Mouse (Mus musculus): ENCODE results near the gene Psmd11. TPM values are rescaled to one million over a fixed set of nuclear protein-coding genes. Genes with fewer than 3 reads are reported as not detected.

The Psmd11 gene
- polyA plus RNA-seq, 1 experiment from 2014 or later = 252 TPM

DNA sequence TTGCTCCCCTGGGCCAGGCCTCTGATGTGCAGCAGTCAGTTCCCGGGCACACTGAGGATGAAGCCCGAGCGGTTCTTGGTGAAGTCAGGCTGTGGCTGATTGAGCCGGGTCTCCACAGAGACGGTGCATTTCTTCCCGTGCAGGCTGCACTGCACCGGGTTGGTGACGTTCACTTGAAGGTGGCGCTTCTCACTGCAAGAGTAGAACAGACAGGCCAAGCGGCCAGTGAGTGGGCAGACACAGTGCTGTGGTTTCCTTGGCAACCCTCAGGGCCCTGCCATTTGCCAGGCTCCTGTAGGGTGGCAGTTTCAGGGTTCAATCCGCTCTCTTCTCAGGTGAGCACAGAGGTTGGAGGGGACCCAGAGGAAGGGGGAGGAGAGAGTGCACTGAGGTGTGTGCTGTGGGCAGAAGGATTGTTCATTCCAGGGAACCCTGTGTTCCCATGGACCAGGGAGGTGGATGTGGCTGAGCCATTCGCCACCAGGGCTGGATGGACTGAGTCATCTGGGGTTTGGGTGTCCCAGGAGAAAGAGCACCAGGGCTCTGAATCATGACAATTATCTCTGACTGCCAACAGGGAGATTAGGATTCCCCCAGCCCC, 55.9 kb downstream of the Psmd11 start:
- no peak overlapping the region for H3K4me3 ChIP-seq (replicated peaks)
- H3K36me3 ChIP-seq = no peaks in the 10 kb centered on the region
- H3K9me3 ChIP-seq = no peaks in the 10 kb centered on the region
- H3K4me1 ChIP-seq = 0 out of 2 replicates have a peak, but pooled peaks cover 4% of the 10 kb centered on the region
- H3K9ac ChIP-seq = no peak overlapping the region
- no peak overlapping the region for H3K27ac ChIP-seq
- WGBS = 49% methylated on average over 12 of the region's 12 CpGs
- ATAC-seq (ENCODE audit: insufficient read depth, low FRiP score, low read depth) = no peak
- H3K27me3 ChIP-seq (replicated peaks) = no peaks in the 10 kb centered on the region
- no peak overlapping the region for H3K4me2 ChIP-seq

DNA sequence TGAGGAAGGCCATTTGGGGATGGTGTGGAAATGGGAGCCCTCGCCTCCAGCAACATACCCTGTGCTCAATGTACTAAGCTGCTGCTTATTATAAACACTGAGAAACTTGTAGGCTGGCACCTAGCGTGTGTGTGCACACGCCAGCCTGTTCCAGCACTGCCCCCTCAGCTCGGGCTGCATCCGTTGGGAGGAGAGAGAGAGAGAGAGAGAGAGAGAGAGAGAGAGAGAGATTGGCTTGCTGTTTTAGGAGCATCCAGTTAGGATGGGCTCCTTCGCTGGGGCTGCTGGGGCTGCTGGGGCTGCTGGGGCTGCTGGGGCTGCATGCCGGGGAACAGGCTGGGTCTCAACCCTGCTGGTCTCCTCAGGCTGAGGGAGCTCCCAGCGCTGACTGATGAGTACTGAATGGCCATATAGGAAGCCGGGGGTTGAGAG, 56.7 kb downstream of the Psmd11 start:
- H3K36me3 ChIP-seq = no peaks in the 10 kb centered on the region
- no peak overlapping the region for H3K9ac ChIP-seq
- H3K4me2 ChIP-seq = no peak overlapping the region
- H3K4me1 ChIP-seq = 0 out of 2 replicates have a peak, but pooled peaks cover 4% of the 10 kb centered on the region
- H3K4me3 ChIP-seq (replicated peaks) = no peak overlapping the region
- H3K27me3 ChIP-seq (replicated peaks) = no peaks in the 10 kb centered on the region
- no peak for ATAC-seq (ENCODE audit: insufficient read depth, low FRiP score, low read depth)
- no peak overlapping the region for H3K27ac ChIP-seq
- no peaks in the 10 kb centered on the region for H3K9me3 ChIP-seq
- WGBS = 71% methylated on average over 9 of the region's 9 CpGs

DNA sequence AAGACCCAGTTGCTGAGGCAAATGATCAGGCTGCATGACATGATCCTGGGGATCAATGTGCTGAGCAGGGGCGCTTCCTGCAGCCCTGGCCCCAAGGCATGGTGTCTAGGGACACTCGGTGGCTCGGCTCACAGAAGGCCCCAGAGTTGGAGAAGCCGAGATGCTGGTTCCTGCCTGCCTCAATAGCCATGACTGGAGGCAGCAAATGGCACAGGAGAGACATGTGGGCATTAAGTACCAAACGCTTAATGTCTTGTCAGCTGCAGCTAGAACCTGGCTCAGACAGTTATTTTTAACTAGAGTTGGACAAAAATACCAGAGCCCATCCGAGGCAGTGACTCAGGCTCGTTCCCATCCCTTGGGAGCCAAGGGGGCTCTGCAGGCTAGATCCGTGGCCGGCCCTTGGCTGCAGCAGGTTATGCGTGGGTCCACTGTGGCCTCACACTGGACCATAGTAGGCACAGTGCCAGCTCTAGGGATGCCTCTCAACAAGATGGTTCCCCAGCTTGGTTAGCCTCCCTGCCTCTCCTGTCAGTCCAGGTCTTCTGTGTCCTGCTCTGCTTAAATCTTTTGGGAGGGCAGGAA, 57.3 kb downstream of the Psmd11 start:
- no peak overlapping the region for H3K27ac ChIP-seq
- no peaks in the 10 kb centered on the region for H3K9me3 ChIP-seq
- H3K4me1 ChIP-seq = 0 out of 2 replicates have a peak, but pooled peaks cover 4% of the 10 kb centered on the region
- no peaks in the 10 kb centered on the region for H3K27me3 ChIP-seq (replicated peaks)
- 80% methylated on average over 10 of the region's 10 CpGs for WGBS
- H3K36me3 ChIP-seq = no peaks in the 10 kb centered on the region
- H3K9ac ChIP-seq = no peak overlapping the region
- H3K4me3 ChIP-seq (replicated peaks) = no peak overlapping the region
- no peak for ATAC-seq (ENCODE audit: insufficient read depth, low FRiP score, low read depth)
- H3K4me2 ChIP-seq = no peak overlapping the region

DNA sequence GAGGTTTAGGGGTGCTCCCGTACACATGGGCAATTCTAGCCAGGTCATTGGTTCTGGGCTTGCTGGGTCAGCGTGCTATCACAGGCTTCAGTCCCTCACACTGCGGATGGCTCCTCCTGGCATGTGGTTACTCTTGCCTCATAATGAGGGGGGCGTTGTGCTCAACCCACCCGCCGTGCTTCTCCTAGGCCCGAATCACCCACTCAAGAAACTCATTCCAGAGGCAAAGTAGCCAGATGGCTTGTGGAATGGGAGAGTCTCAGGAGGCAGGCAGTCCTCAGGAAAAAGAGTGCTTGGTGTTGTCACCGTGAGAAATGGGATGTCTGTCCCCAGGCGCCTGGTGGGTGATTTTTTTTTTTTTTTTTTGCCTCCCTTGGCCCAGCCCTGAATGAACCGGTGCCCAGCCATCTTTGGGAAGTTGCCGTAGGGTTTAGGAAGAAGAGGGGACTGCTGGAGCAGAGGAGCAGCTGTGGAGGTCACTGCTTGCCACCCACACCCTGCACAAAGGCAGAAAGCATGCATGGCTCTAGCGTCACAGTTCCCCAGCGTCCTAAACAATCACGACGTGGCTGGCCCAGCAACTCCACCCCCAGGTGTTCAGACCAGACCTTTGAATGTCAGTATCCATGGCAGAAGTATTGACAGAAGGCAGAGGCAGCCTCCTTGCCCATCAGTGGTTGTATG, 59.6 kb downstream of the Psmd11 start:
- Histone ChIP-seq H3K9ac (no peak overlapping the region), H3K36me3 (no peaks in the 10 kb centered on the region), H3K27ac (no peak overlapping the region), H3K4me3 (replicated peaks) (no peak overlapping the region), H3K4me1 (0 out of 2 replicates have a peak, but pooled peaks cover 4% of the 10 kb centered on the region), H3K27me3 (replicated peaks) (no peaks in the 10 kb centered on the region), H3K9me3 (no peaks in the 10 kb centered on the region), H3K4me2 (no peak overlapping the region)
- ATAC-seq (ENCODE audit: insufficient read depth, low FRiP score, low read depth) = no peak
- WGBS = 75% methylated on average over 15 of the region's 15 CpGs

DNA sequence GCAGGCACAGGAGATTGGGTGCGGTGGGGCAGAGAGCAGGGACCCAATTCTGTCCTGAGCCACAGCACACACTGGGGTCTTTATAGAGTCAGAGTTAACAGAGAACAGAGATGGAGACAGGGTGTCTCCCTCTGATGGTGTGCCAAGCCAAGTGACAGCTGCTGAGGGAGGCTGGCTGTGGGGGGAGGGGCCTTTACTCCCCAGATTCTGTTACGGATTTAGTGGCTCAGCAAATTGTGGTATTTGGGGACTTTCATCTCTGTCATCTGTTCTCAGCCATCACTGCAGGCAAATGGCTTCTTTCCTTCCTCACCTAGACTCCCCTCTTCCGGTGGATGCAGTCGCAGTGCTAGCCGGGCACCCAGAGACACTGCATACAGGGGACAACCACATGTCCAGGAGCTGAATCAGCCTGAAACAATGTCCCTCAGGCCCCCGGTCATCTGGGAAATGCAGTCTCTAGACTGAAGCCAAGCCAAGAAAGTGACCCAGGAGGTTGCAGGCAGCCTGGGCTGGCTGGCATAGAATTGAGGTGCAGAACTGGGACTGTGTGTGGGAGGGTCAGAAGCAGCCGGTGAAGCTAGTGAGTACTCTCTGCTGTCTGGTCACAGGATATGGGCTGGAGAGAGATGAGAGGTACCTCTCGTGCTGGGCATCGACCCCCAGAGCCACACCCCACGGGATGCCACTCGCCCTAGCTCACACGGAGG, 60.9 kb downstream of the Psmd11 start:
- no peak overlapping the region for H3K9ac ChIP-seq
- 0 out of 2 replicates have a peak, but pooled peaks cover 4% of the 10 kb centered on the region for H3K4me1 ChIP-seq
- 63% methylated on average over 12 of the region's 12 CpGs for WGBS
- no peak overlapping the region for H3K4me3 ChIP-seq (replicated peaks)
- ATAC-seq (ENCODE audit: insufficient read depth, low FRiP score, low read depth) = no peak
- H3K36me3 ChIP-seq = no peaks in the 10 kb centered on the region
- H3K9me3 ChIP-seq = no peaks in the 10 kb centered on the region
- H3K27ac ChIP-seq = no peak overlapping the region
- no peaks in the 10 kb centered on the region for H3K27me3 ChIP-seq (replicated peaks)
- no peak overlapping the region for H3K4me2 ChIP-seq

DNA sequence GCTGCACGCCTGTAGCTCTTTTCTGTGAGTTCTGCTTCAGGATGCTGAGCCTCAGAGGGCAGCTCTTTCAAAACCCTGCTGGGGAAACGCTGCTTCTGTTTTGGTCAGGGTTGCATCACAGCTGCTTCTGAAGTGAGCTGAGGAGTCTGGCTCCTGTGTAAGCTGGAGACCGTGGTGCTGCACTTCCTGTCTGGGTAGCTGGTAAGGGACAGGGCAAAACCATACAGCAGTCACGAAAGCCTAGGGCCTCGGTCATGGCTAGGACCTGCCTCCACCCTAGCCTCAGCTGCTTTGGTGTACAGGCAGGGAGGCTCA, 61.4 kb downstream of the Psmd11 start:
- H3K27ac ChIP-seq = no peak overlapping the region
- no peak overlapping the region for H3K4me2 ChIP-seq

DNA sequence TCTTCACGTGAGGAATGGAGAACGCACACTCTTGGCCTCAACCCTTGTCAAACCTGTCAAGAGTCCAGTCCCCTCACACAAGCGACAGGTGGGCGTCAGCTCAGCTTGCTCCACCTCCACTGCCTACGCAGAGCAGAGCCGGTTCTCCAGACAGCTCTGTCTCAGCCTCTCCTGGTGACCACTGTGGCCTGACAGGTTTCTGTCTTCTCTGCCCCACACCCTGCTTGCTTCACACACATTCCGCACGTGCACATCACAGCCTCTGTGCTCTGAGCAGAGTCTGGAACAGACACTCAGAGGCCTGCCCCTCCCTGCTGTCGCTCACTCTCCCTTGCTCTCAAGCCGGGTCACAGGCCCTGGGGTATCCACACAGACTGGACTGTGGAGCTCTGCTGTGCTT, 62.4 kb downstream of the Psmd11 start:
- Histone ChIP-seq H3K9me3 (no peaks in the 10 kb centered on the region), H3K9ac (no peak overlapping the region), H3K36me3 (no peaks in the 10 kb centered on the region), H3K27me3 (replicated peaks) (no peaks in the 10 kb centered on the region), H3K27ac (no peak overlapping the region), H3K4me1 (0 out of 2 replicates have a peak, but pooled peaks cover 4% of the 10 kb centered on the region), H3K4me2 (no peak overlapping the region), H3K4me3 (replicated peaks) (no peak overlapping the region)
- WGBS = 71% methylated on average over 10 of the region's 10 CpGs
- no peak for ATAC-seq (ENCODE audit: insufficient read depth, low FRiP score, low read depth)

More for the DNA sequence above, 61.4 kb downstream of the Psmd11 start:
- H3K4me1 ChIP-seq = 0 out of 2 replicates have a peak, but pooled peaks cover 4% of the 10 kb centered on the region
- no peaks in the 10 kb centered on the region for H3K36me3 ChIP-seq
- ATAC-seq (ENCODE audit: insufficient read depth, low FRiP score, low read depth) = no peak
- no peak overlapping the region for H3K9ac ChIP-seq
- no peaks in the 10 kb centered on the region for H3K27me3 ChIP-seq (replicated peaks)
- WGBS = 40% methylated on average over 5 of the region's 5 CpGs
- no peak overlapping the region for H3K4me3 ChIP-seq (replicated peaks)
- no peaks in the 10 kb centered on the region for H3K9me3 ChIP-seq

DNA sequence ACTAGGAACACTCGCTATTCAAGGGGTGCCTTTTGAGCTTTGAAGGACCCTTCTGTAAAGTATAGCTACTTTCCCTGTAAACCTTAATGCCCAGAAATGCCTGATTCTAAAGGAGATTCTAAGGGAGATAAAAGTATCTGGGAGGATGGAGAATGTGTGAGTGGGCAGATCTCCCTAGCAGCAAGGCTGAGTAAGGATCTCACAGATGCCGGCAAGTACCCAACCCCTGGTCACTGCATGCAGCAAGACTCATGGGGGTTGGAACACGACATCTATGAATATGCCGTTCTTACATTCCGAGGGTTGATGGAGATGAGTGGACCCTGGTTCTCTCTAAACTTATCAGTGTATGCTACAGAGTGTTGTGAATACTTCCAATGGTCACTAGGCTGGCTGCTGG, 64.8 kb downstream of the Psmd11 start:
- H3K4me3 ChIP-seq (replicated peaks) = no peak overlapping the region
- no peak for ATAC-seq (ENCODE audit: insufficient read depth, low FRiP score, low read depth)
- no peaks in the 10 kb centered on the region for H3K27me3 ChIP-seq (replicated peaks)
- H3K9ac ChIP-seq = no peak overlapping the region
- no peaks in the 10 kb centered on the region for H3K9me3 ChIP-seq
- 0 out of 2 replicates have a peak, but pooled peaks cover 4% of the 10 kb centered on the region for H3K4me1 ChIP-seq
- no peaks in the 10 kb centered on the region for H3K36me3 ChIP-seq
- no peak overlapping the region for H3K27ac ChIP-seq
- H3K4me2 ChIP-seq = no peak overlapping the region
- WGBS = 88% methylated on average over 5 of the region's 5 CpGs

DNA sequence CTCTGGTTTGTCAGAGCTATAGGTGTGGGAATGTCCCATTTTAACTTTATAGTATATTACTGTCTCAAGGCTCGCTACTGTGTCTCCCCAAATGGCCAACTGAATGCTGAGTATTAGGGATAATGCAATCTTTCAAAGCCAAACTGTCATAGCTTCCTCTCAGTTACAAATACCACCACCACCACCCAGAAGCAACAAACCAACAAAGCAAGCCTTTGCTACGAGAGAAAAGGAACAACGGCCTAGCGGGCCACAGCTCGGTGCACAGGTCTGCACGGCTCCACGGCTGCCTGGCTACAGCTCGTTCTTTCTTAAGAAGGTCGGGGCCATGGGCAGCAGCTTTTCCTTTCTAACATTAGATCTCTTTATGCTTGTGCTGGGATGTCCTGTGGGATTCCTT, 66.4 kb downstream of the Psmd11 start:
- H3K36me3 ChIP-seq = no peaks in the 10 kb centered on the region
- H3K4me1 ChIP-seq = no peaks in the 10 kb centered on the region
- no peak overlapping the region for H3K4me2 ChIP-seq
- WGBS = 78% methylated on average over 9 of the region's 9 CpGs
- H3K9me3 ChIP-seq = no peaks in the 10 kb centered on the region
- no peak overlapping the region for H3K4me3 ChIP-seq (replicated peaks)
- no peaks in the 10 kb centered on the region for H3K27me3 ChIP-seq (replicated peaks)
- no peak overlapping the region for H3K9ac ChIP-seq
- ATAC-seq (ENCODE audit: insufficient read depth, low FRiP score, low read depth) = no peak
- H3K27ac ChIP-seq = no peak overlapping the region

DNA sequence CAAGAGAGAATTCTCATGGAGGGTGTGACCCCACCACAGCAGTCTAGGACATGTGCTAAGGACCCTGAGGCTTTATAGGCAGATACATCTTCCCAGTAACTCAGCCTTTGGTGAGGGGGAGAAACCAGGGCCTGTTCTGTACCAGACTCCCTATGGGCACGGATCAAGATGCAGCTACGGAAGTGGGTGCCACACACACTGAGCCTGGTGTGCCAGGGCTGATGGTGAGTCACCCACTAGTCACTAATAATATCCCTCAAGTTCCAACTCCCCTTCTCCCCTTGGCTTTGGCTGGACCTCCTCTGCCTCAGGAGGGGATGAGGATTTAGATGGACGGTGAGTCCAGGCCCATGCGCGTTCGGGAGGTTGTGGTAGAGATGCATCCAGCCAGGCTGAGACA, 67.6 kb downstream of the Psmd11 start:
- no peaks in the 10 kb centered on the region for H3K36me3 ChIP-seq
- H3K9ac ChIP-seq = no peak overlapping the region
- H3K9me3 ChIP-seq = no peaks in the 10 kb centered on the region
- no peak overlapping the region for H3K4me2 ChIP-seq
- no peaks in the 10 kb centered on the region for H3K27me3 ChIP-seq (replicated peaks)
- no peaks in the 10 kb centered on the region for H3K4me1 ChIP-seq
- WGBS = 85% methylated on average over 6 of the region's 6 CpGs
- H3K4me3 ChIP-seq (replicated peaks) = no peak overlapping the region
- no peak for ATAC-seq (ENCODE audit: insufficient read depth, low FRiP score, low read depth)
- no peak overlapping the region for H3K27ac ChIP-seq

DNA sequence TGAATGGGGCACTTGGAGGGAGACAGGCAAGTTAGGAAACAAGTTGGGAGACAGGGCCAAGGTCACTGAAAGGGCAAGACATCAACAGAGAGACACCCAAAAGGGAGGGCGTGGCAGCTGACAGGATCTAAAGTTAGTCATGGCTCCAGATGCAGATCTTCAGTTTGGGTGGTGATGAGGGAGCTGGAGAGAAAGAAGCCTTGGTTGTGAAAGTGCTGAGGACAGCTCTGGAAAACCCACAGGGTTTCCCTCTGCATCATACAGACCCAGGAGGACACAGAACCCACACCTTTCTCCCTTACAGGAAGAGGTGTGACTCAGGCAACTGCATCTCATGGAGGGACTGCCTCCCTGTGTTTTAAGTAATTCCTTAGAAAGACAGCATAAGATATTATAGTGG, 68.2 kb downstream of the Psmd11 start:
- H3K9me3 ChIP-seq = no peaks in the 10 kb centered on the region
- WGBS = 78% methylated on average over 1 of the region's 1 CpGs
- H3K27me3 ChIP-seq (replicated peaks) = no peaks in the 10 kb centered on the region
- no peaks in the 10 kb centered on the region for H3K36me3 ChIP-seq
- H3K4me3 ChIP-seq (replicated peaks) = no peak overlapping the region
- no peak overlapping the region for H3K4me2 ChIP-seq
- no peak overlapping the region for H3K27ac ChIP-seq
- no peak for ATAC-seq (ENCODE audit: insufficient read depth, low FRiP score, low read depth)
- no peak overlapping the region for H3K9ac ChIP-seq
- H3K4me1 ChIP-seq = no peaks in the 10 kb centered on the region
